Mouse (Mus musculus) layer of hippocampus, postnatal 25 days (tissue): ENCODE results near the gene Tusc2. TPM values are rescaled to one million over a fixed set of nuclear protein-coding genes. Genes with fewer than 3 reads are reported as not detected.
"Not testable (repeated sequence)": the region's sequence is repeated elsewhere in the genome, so short reads cannot be mapped to it uniquely, and the experiment has no call there.

Experiments
- DNase-seq, 2 experiments: peaks; one replicate each; pipeline ENCODE4 v3.0.0; 2022; ENCODE audit warnings: mixed read lengths in 2 of 2, low spot score in 1 of 2; ENCODE audit errors: extremely low spot score in 1 of 2
- total RNA-seq, 2 experiments: library from RNA; stranded (reverse); gene quantifications; 2 replicates each; pipeline ENCODE4 v1.2.3; 2021

Tusc2 gene
- total RNA-seq, 2 experiments from 2014 or later = 71.1 to 76.0 TPM

DNA sequence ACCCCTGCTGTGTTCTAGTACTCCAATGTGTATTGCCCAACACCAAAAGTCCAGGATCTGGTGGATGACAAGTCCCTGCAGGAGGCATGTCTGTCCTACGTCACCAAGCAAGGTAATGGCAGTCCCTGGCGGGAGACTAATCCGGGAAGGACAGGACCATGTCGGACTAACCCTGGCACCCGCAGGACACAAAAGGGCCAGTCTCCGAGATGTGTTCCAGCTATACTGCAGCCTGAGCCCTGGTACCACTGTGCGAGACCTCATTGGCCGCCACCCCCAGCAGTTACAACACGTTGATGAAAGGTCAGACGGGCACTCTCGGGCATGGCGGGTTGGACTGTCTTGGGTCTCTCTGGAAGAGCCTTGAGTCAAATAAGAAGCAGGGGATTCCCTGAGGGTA lies 18.3 kb upstream of the Tusc2 start:
- DNase-seq = no peak

- DNase-seq = no peak
Measured at GRCm38 (mm10) chr9:107545199-107545598, 17.9 kb upstream of the Tusc2 start.

DNA sequence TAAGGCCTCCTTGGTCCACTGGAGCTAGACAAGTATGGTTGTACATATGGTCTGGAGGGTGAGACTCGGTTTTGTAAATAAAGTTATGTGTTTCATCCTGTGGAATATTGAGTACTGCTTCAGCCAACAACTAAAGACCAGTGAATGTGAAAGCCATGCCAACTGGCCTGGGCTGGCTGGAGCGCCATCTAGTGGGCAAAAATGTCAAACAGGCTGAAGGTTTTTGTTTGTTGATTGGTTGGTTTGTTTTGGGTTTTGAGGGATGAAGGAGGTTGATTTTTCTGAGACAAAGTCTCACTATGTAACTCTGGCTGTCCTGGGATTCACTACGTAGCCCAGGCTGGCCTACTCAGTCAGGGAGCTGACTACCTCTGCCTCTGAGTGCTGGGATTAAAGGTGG lies 17.5 kb upstream of the Tusc2 start:
- peak; percentile 61 to 88 for DNase-seq

GRCm38 (mm10) chr9:107547026-107547425 lies 16.0 kb upstream of the Tusc2 start, which contains the start of gene Zmynd10:
Gene Zmynd10, plus strand, starts transcription at chr9:107547298.
- DNase-seq = peak; percentile 63 to 76

GRCm38 (mm10) chr9:107547957-107548356 lies 15.1 kb upstream of the Tusc2 start:
- DNase-seq = no peak

DNA sequence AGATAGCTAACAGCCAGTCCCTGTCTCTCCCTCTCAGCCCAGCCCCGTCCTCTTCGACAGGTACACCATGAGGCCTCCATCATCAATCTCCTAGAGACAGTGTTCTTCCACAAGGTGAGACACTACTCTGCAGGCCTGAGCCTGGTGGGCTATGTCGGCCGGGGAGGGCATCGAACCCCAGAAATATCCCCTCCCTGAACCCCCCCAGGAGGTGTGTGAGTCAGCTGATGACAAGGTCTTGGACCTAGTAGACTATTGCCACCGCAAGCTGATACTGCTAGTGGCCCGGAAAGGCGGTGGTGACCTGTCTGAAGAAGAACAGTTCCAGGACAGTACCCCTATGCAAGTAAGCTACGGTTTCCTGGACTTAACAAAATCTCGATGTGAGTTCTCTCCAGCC lies 14.2 kb upstream of the Tusc2 start:
- no peak for DNase-seq

DNA sequence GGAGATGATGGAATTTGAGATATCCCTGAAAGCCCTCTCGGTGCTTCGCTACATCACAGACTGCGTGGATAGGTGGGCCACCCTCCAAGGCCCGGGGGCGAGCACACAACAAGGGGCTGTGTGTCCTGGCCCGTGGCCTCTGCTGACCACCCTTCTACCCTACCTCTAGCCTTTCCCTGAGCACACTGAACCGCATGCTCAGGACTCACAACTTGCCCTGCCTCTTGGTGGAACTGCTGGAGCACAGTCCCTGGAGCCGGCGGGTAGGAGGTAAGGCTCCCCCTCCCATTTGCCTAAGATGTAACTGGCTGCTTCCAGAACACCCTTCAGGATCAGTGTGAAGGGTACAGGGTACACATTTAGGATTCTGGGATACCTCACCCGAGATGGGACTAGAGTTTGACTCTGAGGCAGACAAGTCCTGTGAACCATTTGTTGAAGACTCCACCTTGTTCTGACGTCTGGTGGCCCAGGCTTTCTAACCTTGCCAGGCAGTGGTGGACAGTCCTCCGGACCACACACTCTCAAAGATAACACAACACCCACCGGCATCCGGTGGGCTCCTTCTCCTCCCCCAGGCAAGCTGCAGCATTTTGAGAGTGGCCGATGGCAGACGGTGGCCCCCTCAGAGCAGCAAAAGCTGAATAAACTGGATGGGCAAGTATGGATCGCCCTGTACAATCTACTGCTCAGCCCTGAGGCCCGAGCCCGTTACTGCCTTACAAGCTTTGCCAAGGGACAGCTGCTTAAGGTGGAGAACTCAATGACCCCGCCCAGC lies 13.6 kb upstream of the Tusc2 start:
- DNase-seq = no peak

DNA sequence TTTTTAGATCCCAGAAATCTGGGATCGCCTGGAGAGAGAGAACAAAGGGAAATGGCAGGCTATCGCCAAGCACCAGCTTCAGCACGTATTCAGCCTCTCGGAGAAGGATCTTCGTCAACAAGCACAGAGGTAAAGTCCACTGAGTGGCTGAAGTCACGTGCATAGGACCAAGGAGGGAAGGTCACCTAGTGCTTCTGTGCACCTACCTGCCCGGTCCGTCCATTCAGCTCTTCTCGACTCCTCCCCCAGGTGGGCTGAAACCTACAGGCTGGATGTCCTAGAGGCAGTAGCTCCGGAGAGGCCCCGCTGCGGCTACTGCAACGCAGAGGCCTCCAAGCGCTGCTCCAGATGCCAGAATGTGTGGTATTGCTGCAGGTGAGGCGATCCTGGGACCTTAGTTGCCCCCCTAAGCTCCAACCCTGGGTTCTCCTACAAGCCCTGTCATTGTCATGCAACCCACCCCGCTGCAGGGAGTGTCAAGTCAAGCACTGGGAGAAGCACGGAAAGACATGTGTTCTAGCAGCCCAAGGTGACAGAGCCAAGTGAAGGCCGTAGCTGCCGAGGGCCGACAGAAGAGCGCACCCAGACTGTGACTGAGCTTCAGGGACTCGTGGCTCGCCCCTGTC lies 12.5 kb upstream of the Tusc2 start:
- no peak for DNase-seq

GRCm38 (mm10) chr9:107551117-107551889 lies 11.8 kb upstream of the Tusc2 start, which contains the start of gene Rassf1:
Gene Rassf1, plus strand, starts transcription at chr9:107551555.
- no peak for DNase-seq

DNA sequence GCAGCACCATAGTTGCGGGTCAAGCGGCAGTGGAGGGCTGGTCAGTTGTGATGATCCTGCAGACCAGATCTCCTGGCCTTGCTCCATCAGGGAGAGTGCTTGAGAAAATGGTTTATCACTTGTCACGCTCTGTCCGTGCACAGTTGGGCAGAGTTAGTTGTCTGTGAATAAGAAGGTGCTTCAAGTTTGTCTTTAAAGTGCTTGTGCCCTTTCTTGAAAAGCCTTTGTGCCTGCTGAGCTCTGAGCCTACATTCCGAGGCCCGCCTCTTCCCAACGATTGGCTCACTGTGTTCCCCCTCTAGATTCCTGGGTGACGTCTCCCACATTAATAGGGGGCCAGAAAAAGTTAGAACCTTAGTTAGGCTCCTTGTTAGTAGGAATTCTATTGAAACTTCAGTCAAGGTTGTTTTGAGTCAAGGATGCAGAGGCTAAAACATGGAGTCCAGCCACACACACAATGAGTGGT lies 11.1 kb upstream of the Tusc2 start:
- no peak for DNase-seq

DNA sequence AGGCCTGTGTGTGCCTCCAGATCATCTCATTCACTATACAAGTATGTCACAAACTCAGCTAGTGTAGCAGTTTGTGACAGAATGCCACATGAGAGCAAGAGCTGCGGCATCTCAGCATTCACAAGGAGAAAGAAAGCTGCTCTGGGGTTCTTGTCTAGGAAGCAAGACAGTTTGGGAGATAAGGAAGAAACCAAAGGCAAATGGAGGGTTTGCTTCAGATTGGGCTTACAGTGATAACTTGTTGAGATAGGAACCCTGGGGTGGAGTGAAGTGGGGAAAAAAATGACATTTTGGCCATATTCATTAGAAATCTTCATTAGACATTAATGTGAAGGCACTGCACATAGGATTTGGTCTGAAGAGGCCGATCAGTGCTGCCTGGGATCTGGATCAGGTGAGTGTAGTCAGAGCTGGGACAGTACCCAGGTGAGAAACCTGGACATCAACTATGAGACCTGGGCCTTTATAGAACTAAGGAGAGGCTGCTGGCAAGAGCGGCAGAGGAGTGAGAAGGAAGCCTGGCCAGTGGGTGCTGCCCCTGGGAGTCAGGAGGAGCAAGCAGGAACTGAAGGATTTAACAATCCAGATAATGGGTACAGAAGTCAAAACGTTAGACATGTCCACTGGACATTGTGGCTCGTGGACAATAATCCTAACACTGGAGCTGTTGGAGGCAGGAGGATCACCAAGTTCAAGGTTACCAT lies 10.2 kb upstream of the Tusc2 start:
- no peak for DNase-seq

DNA sequence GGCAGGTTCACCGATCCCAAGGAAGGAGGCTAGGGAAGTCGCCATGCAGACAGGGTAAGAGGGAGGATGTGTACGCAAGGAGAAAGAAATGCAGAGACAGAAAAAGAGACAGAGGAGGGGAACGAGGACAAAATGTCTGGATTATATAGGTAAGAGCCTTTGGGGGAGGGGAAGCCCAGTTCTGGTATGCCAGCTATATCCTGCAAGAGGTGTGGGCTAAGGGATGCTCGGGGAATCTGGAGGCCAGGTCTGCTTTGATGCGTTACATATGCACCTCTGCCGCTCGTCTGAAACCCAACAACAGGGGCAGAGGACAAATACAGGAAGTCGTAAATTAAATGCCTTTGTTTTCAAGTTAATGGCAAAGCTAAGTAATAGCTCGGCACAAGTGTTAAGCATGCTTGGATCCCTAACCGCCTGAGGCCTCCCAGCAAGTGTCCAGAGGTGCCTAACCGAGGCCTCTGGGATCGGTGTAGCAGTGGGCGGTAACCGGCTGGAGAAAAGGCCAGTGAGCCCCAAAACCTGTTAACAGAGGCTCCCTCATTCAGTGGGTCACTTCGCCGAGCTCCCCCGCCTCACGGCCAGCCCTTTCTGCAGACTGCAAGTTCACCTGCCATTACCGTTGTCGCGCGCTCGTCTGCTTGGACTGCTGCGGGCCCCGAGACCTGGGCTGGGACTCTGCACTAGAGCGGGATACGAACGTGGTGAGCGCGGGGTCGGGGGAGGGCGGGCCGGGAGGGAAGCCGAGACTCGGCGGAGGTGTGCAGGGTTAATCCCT lies 9.3 kb upstream of the Tusc2 start:
- no peak for DNase-seq

DNA sequence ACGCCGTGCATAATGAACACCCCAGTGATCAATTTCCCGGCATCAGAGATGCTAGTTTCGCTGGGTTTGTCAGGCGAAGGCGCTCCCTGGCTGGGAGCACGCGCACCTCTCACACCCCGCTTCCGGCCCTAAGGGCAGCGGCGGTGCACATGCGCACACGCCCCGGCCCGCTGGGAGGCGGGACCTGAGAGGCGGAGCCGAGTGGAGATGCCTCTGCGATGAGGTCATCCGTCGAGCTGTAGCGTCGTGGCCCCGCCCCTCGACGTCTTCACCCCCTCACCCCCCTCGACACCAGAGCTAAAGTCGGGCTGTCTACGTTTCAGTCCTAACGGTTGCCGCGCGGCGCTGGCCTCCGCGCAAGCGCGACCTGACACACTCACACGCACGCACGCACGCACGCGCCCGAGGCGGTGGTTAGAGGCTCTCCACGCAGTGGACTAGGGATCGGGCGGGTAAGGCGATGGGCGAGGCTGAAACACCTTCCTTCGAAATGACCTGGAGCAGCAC lies 8.7 kb upstream of the Tusc2 start:
- peak; percentile 77 to 89 for DNase-seq

GRCm38 (mm10) chr9:107555031-107555457 lies 8.0 kb upstream of the Tusc2 start:
- DNase-seq = no peak

- DNase-seq = no peak
Measured at GRCm38 (mm10) chr9:107555701-107556100, 7.4 kb upstream of the Tusc2 start.

GRCm38 (mm10) chr9:107556346-107556745 lies 6.7 kb upstream of the Tusc2 start:
- DNase-seq = no peak

DNA sequence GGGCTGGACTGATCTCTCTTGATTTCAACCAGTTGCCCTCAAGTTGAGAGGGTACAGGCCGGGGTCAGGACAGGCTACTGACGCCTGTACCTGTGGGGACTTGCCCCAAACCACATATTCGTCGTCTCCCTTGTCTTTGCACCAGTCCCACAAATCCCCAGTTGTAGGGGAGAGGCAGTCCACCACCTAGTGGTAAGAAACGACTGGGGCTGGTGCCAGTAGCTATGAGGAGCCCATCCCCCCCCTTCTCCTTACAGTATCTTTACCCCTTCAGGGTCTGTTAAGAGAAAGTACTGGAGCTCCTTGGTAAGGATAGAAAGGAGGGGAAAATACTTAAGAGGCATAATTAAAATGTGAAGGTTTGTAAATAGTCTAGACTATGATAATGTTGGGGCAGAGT lies 2.5 kb downstream of the Tusc2 start:
- not testable (repeated sequence) for DNase-seq

GRCm38 (mm10) chr9:107566041-107566709 lies 3.1 kb downstream of the Tusc2 start:
- DNase-seq = peak; percentile 61 to 85

- DNase-seq = no peak
Measured at GRCm38 (mm10) chr9:107566855-107567254, 3.8 kb downstream of the Tusc2 start.
